Mouse (Mus musculus) adipocyte (in vitro differentiated cells): ENCODE data around the gene Dhx29.
"Not testable (repeated sequence)": the region's sequence is repeated elsewhere in the genome, so short reads cannot be mapped to it uniquely, and the experiment has no call there.

Source experiments
- DNase-seq: peaks from one replicate; pipeline ENCODE4 v3.0.0-alpha.2; 2016; ENCODE audit warnings: low spot score

The Dhx29 gene

GRCm38 (mm10) chr13:112987532-112987943 is 60.3 kb downstream of the Dhx29 start, which contains the start of gene Ccno:
Ccno (plus strand) TSS chr13:112987802.
- peak; percentile 69 for DNase-seq

- DNase-seq = no peak
Measured at GRCm38 (mm10) chr13:112987991-112988390, 60.7 kb downstream of the Dhx29 start.

GRCm38 (mm10) chr13:112988866-112989265 is 61.6 kb downstream of the Dhx29 start:
- DNase-seq = no peak

- no peak for DNase-seq
Measured at GRCm38 (mm10) chr13:112989541-112989940, 62.3 kb downstream of the Dhx29 start.

- DNase-seq = no peak
Measured at GRCm38 (mm10) chr13:112990346-112990745, 63.1 kb downstream of the Dhx29 start.

GRCm38 (mm10) chr13:112993531-112994152 is 66.4 kb downstream of the Dhx29 start, which contains the start of gene Mcidas:
Mcidas (plus strand) TSS chr13:112993845.
- no peak for DNase-seq

DNA sequence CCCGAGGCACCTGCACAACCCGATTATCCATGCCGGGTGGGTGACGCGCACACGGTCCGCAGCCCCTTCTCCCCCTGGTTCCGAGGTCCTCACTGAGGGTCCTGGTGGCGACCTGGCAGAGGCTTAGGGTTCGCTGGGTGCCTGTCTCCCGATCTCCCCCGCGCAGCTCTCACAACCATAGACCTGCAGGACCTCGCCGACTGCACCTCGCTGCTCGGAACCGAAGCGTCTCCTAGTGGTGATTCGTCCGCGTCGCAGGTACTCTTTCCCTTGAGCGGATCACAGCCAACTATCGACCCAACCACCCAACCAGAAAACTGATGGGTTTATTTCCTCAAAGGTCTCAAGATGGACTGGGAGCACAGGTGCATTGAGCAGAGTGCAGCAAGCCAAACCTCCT is 66.9 kb downstream of the Dhx29 start:
- DNase-seq = no peak

- no peak for DNase-seq
Measured at GRCm38 (mm10) chr13:112996407-112996806, 69.2 kb downstream of the Dhx29 start.

GRCm38 (mm10) chr13:112997369-112997768 is 70.1 kb downstream of the Dhx29 start:
- DNase-seq = no peak

DNA sequence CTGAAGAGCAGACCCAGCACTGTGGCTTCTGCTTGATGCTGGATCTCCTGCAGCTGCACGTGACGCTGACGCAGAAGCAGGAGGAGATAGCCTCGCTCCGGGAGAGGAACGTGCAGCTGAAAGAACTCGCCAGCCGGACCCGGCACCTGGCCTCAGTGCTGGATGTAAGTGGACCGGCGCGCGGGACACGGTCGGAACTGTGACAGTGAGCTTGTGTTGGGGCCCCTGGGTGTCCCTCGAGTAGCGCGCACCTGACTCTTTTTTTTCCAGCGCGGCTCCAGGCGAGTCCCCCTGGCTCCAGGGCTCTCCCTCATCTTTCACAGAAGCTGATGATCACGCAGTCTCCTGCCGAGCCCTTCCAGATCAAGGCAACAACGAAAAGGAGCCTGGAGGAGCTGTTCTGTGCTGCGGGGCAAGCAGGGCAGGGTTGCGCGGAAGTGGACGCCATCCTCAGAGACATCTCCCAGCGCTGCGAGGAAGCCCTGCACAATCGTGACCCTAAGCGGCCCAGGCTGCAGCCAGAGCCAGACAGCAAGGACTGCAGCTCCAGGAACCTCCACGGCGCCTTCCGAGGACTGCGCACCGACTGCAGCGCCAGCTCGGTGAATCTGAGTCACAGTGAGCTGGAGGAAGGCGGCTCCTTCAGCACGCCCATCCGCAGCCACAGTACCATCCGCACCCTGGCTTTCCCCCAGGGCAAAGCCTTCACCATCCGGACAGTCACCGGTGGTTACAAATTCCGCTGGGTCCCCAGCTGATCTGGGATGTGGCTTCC is 71.4 kb downstream of the Dhx29 start:
- DNase-seq = no peak

GRCm38 (mm10) chr13:113000090-113000489 is 72.8 kb downstream of the Dhx29 start:
- no peak for DNase-seq

DNA sequence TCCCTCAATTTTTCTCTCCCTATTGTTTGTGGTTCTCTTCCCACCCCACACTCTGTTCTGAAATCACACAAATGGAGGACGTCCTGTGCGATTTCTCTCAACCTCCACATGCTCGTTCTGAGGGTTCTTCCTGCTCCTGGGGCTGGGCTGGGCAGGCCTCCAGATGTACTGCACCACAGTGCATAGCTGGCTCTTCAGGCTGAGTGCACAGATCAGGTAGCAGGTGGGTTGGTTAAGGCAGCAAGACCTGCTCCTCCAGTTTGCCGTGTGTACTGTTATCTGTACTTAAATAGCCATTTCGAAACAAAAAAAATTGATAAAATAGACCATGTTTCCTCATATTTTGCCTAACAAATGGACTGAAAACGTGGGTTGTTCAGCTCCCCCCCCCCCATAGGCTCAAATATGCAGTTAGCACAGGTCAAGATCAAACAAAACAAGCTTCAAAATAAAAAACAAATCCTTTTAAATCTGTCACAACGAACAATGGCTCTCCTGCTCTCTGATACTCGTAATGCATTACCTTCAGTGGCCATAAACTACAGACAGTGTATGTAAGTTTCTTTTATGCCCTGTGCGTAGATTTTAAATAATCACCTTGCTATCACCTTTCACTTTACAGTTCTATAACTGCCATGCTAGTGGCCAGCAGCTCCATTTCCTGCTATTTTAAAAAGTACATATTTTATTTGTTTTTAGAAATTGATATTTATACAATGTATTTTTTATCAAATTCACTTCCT is 73.5 kb downstream of the Dhx29 start:
- DNase-seq = no peak

DNA sequence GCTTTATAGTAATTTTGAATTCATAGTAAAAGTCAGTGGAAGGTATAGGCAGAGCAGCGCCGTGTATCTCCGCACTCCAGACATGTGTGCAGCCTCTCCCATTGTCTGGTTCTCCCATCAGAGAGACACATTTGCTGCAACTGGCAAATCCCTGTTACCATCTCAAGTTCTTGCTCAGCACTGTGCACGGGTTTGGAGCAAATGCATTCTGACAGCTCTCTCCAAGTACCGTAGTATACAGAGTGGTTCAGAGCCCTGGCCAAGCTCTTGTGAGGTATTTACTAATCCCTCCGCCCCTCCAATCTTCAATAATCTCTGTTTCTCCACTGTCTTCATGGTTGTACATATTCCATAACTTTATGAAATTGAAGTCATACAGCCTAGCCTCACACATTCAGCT is 85.4 kb downstream of the Dhx29 start:
- no peak for DNase-seq

GRCm38 (mm10) chr13:113013174-113013953 is 86.1 kb downstream of the Dhx29 start:
- DNase-seq = not testable (repeated sequence)
